ENCODE assay signal across 9 mouse cellular contexts in the genomic region with DNA sequence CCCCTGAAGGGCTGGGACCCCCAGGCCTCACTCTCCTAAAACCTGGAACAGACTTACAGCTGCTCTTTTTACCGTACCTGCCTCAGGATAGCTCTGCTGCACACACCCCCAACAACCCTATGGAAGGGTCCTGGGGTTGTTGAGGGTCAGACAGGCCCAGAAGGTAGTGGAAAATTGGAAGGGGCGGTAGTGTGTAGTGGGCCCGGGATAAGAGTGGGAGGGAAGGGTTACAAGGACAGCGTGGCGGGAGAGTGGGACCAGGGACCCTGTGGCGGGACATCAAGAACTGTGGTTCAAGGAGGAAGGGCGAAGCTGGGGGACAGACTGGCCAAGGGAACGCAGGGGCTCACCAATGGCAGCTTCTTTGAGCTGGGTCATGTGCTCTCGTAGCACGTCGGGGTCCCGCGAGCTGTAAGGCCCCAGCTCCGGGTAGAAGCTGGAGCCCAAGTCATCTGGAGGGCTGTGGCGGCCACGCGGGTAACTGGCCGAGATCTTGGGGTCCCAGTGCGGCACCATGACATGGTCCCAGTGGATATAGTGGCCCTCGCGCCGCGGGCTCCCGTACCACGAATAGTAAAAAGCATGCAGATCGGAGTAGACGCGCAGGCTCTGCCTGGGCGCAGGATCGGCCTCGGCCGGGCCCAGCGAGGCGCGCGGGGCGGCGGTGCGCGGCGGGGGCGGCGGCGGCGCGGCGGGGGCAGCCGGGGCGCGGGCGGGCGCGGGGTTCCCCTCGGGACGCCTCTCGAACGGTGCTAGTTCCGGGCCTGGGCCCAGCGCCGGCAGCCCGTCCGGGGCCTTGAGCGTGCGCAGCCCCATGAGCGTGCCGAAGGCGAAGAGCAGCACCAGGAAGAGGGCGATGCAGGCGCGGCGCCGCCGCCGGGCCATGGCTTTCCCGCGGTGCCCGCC. TPM values are rescaled to one million over a fixed set of nuclear protein-coding genes. Genes with fewer than 3 reads are reported as not detected.
DNase-seq lines count a peak whose midpoint lies in the region; ATAC-seq and TF ChIP-seq lines count a peak whose summit lies in the region.
"Had no signal": no experiment of that assay in that cellular context is flagged by ENCODE, and none has a peak within 500 bp of the region (broad histone marks: within the 10 kb centered on the region; RNA-seq: fewer than 3 reads in every experiment).

Gene Maneal, minus strand, starts transcription at position 889 of the 906 bp plus-strand sequence.

- no peak for DNase-seq in heart, adult 8-10 months (ENCODE audit: low spot score)
- no peak for DNase-seq in layer of hippocampus, postnatal 14 days (ENCODE audit: low spot score in 2 of 2)
- DNase-seq in gastrocnemius, postnatal 25 days: no peak

- H3K27me3 ChIP-seq in heart, embryonic 12.5 days (replicated peaks): peaks cover 50% of the 10 kb centered on the region
- peaks cover 8% of the 10 kb centered on the region; the same call in 1 of the 2 replicates for H3K27me3 ChIP-seq in E14TG2a.4 (ENCODE audit: insufficient read depth, low read length)
- peaks cover 38% of the 10 kb centered on the region for H3K27me3 ChIP-seq in embryonic facial prominence, embryonic 12.5 days

- peaks cover 5% of the 10 kb centered on the region; the same call in 1 of the 2 replicates for H3K36me3 ChIP-seq in heart, embryonic 12.5 days
- peaks cover 36% of the 10 kb centered on the region for H3K36me3 ChIP-seq in E14TG2a.4 (ENCODE audit: insufficient read depth, low read length)
- H3K36me3 ChIP-seq in embryonic facial prominence, embryonic 12.5 days: peaks cover 6% of the 10 kb centered on the region; the same call in 1 of the 2 replicates

- no peak for TF ChIP-seq CTCF in E14TG2a.4 (conservative IDR thresholded peaks at IDR 0.05; ENCODE audit: low read length)

- 0 out of 2 replicates have a peak within 1 kb of the TSS, but pooled peaks have one; percentile 33 for H3K9ac ChIP-seq in heart, embryonic 12.5 days
- peak within 1 kb of the TSS; percentile 55 for H3K9ac ChIP-seq in embryonic facial prominence, embryonic 12.5 days

- H3K27ac ChIP-seq in heart, embryonic 12.5 days (ENCODE audit: poor library complexity, severe bottlenecking): no peak within 1 kb of the TSS
- H3K27ac ChIP-seq in embryonic facial prominence, embryonic 12.5 days: no peak within 1 kb of the TSS

- H3K9me3 ChIP-seq in heart, embryonic 12.5 days (replicated peaks): no peaks in the 10 kb centered on the region
- no peaks in the 10 kb centered on the region for H3K9me3 ChIP-seq in E14TG2a.4 (ENCODE audit: low read length)
- no peaks in the 10 kb centered on the region for H3K9me3 ChIP-seq in embryonic facial prominence, embryonic 12.5 days

- H3K4me1 ChIP-seq in heart, embryonic 12.5 days (replicated peaks): peaks cover 10% of the 10 kb centered on the region; the same call in 1 of the 2 replicates
- peaks cover 37% of the 10 kb centered on the region for H3K4me1 ChIP-seq in E14TG2a.4 (replicated peaks; ENCODE audit: low read depth, low read length)
- peaks cover 15% of the 10 kb centered on the region for H3K4me1 ChIP-seq in embryonic facial prominence, embryonic 12.5 days

- 0 out of 2 replicates have a peak, but pooled peaks have one; percentile 30 for ATAC-seq in heart, embryonic 12.5 days (ENCODE audit: insufficient number of reproducible peaks, low FRiP score)
- ATAC-seq in embryonic facial prominence, embryonic 12.5 days (ENCODE audit: insufficient number of reproducible peaks, insufficient read depth, low FRiP score, low TSS enrichment): no peak
- ATAC-seq in monocyte, adult 5-6 weeks (replicated peaks; ENCODE audit: insufficient number of reproducible peaks, low FRiP score, low TSS enrichment, poor library complexity, severe bottlenecking): 0 out of 2 replicates have a peak, but pooled peaks have one; percentile 27
- ATAC-seq in activated CD4-positive, CD25-positive, alpha-beta regulatory T cell, adult 4 months: no peak

- 4% methylated on average over 69 of the region's 77 CpGs for whole genome bisulfite sequencing in heart, embryonic 12.5 days
- 3% methylated on average over 62 of the region's 77 CpGs for WGBS in embryonic facial prominence, embryonic 12.5 days

- H3K4me3 ChIP-seq in heart, embryonic 12.5 days: peak within 1 kb of the TSS; percentile 57
- H3K4me3 ChIP-seq in E14TG2a.4 (replicated peaks; ENCODE audit: low read length): peak within 1 kb of the TSS; percentile 83
- peak within 1 kb of the TSS; percentile 53 for H3K4me3 ChIP-seq in embryonic facial prominence, embryonic 12.5 days

- H3K4me2 ChIP-seq in heart, embryonic 12.5 days: peak within 1 kb of the TSS; percentile 94
- peak within 1 kb of the TSS; percentile 82 for H3K4me2 ChIP-seq in embryonic facial prominence, embryonic 12.5 days (replicated peaks)

RNA-seq across cellular contexts. Expression of gene Maneal, which starts in this region (rescaled TPM):
- polyA plus RNA-seq in heart, embryonic 12.5 days (2016; fragmentation: Nextera tagmentation; extraction: Ambion mirVana): 0.06 and 0.14 TPM in 2 replicates
- 1 to 10 TPM in 1 of 4 experiments, under 1 TPM in 3; 0.54 to 1.0 (median 0.69) TPM for total RNA-seq in heart, adult 8-10 months (2022)
- polyA plus RNA-seq in embryonic facial prominence, embryonic 12.5 days (2016; fragmentation: Nextera tagmentation; extraction: Ambion mirVana): 1.4 and 2.2 TPM in 2 replicates
- total RNA-seq in layer of hippocampus, postnatal 14 days (2021): 10 to 100 TPM; 44.3 to 46.1 TPM
- total RNA-seq in monocyte, adult 5-6 weeks (2017): 0.53 to 0.76 TPM in 2 of 3 replicates, not detected in the other
- under 1 TPM; 0.18 to 0.35 TPM for total RNA-seq in gastrocnemius, postnatal 25 days (2021)
- under 1 TPM; 0.17 to 0.20 TPM for polyA plus RNA-seq in activated CD4-positive, CD25-positive, alpha-beta regulatory T cell, adult 4 months (2017; shearing (Covaris generic))
- polyA plus RNA-seq: liver, adult 2 months had no signal

Comparison
In these comparisons a context has a peak if more than half of its experiments do, and no peak if none do; other contexts are left out.
1. RNA of gene Maneal (total RNA-seq): 44.3 to 46.1 TPM in layer of hippocampus, postnatal 14 days; 0.53 to 0.76 TPM in monocyte, adult 5-6 weeks, 0.54 to 1.0 TPM in heart, adult 8-10 months and 0.18 to 0.35 TPM in gastrocnemius, postnatal 25 days; every median in the first group is over 10 times any median in the second.
2. Peak in ATAC-seq, H3K4me3 ChIP-seq, H3K9ac ChIP-seq and H3K4me2 ChIP-seq in heart, embryonic 12.5 days; RNA of the gene not detected or under 1 TPM.
3. Peak in ATAC-seq in monocyte, adult 5-6 weeks; RNA of the gene not detected or under 1 TPM.
4. Peak in every context shown above with its lines, with median percentiles within 50 percentile points of each other: H3K4me3 ChIP-seq.